Mouse (Mus musculus): ENCODE data around the gene Dhrs13. TPM values are rescaled to one million over a fixed set of nuclear protein-coding genes. Genes with fewer than 3 reads are reported as not detected.
"Not testable (repeated sequence)": the region's sequence is repeated elsewhere in the genome, so short reads cannot be mapped to it uniquely, and the experiment has no call there.

Gene Dhrs13
- polyA plus RNA-seq, 1 experiment from 2014 or later, result 18.8 TPM

- peaks cover 10% of the 10 kb centered on the region for H3K4me1 ChIP-seq (replicated peaks; ENCODE audit: control insufficient read depth, insufficient read depth, low read length)
- H3K27me3 ChIP-seq (ENCODE audit: control insufficient read depth, insufficient read depth, low read length), result no peaks in the 10 kb centered on the region
- H3K36me3 ChIP-seq (ENCODE audit: control insufficient read depth, insufficient read depth, low read length), result no peaks in the 10 kb centered on the region; the same call in 1 of the 2 replicates
- 82% methylated on average over 10 of the region's 10 CpGs for WGBS
- H3K27ac ChIP-seq (ENCODE audit: low read depth, low read length), result no peak overlapping the region
- no peak overlapping the region for H3K4me3 ChIP-seq (ENCODE audit: low read depth, low read length)
- no peak overlapping the region for H3K4me2 ChIP-seq (ENCODE audit: low read depth, low read length, severe bottlenecking)
- no peaks in the 10 kb centered on the region for H3K9me3 ChIP-seq (ENCODE audit: control insufficient read depth, low read length)
- no peak overlapping the region for H3K9ac ChIP-seq (ENCODE audit: low read length)
- DNase-seq (ENCODE audit: low spot score) (no peak), ATAC-seq (replicated peaks; ENCODE audit: low FRiP score) (no peak)
These were observed 4.7 kb downstream of the Dhrs13 start for GRCm38 (mm10) chr11:78036791-78037190.

GRCm38 (mm10) chr11:78037831-78038752 is 6.0 kb downstream of the Dhrs13 start, which contains the start of gene Flot2:
Gene Flot2 (plus strand): TSS chr11:78037931.
- 3% methylated on average over 53 of the region's 55 CpGs for WGBS
- DNase-seq (ENCODE audit: low spot score), result peak; percentile 88

GRCm38 (mm10) chr11:78040878-78041277 is 8.8 kb downstream of the Dhrs13 start:
- H3K36me3 ChIP-seq (ENCODE audit: control insufficient read depth, insufficient read depth, low read length), result no peaks in the 10 kb centered on the region; the same call in 1 of the 2 replicates
- 74% methylated on average over 2 of the region's 2 CpGs for WGBS

More at GRCm38 (mm10) chr11:78037831-78038752, 6.0 kb downstream of the Dhrs13 start, which contains the start of gene Flot2:
- H3K27me3 ChIP-seq (ENCODE audit: control insufficient read depth, insufficient read depth, low read length), result no peaks in the 10 kb centered on the region
- no peaks in the 10 kb centered on the region; the same call in 1 of the 2 replicates for H3K36me3 ChIP-seq (ENCODE audit: control insufficient read depth, insufficient read depth, low read length)
- ATAC-seq (replicated peaks; ENCODE audit: low FRiP score), result peak; percentile 92
- H3K27ac ChIP-seq (ENCODE audit: low read depth, low read length), result peak within 1 kb of the TSS; percentile 54; the same call in 1 of the 2 replicates
- peak within 1 kb of the TSS; percentile 82 for H3K4me3 ChIP-seq (ENCODE audit: low read depth, low read length)
- peaks cover 9% of the 10 kb centered on the region; the same call in 1 of the 2 replicates for H3K4me1 ChIP-seq (replicated peaks; ENCODE audit: control insufficient read depth, insufficient read depth, low read length)
- peak within 1 kb of the TSS; percentile 94 for H3K9ac ChIP-seq (ENCODE audit: low read length)
- peak within 1 kb of the TSS; percentile 81 for H3K4me2 ChIP-seq (ENCODE audit: low read depth, low read length, severe bottlenecking)
- no peaks in the 10 kb centered on the region for H3K9me3 ChIP-seq (ENCODE audit: control insufficient read depth, low read length)

GRCm38 (mm10) chr11:78042290-78042870 is 10.3 kb downstream of the Dhrs13 start:
- 93% methylated on average over 4 of the region's 4 CpGs for WGBS
- not testable (repeated sequence) for ATAC-seq (replicated peaks; ENCODE audit: low FRiP score); H3K27ac ChIP-seq (ENCODE audit: low read depth, low read length); H3K4me1 ChIP-seq (replicated peaks; ENCODE audit: control insufficient read depth, insufficient read depth, low read length); H3K4me3 ChIP-seq (ENCODE audit: low read depth, low read length); H3K27me3 ChIP-seq (ENCODE audit: control insufficient read depth, insufficient read depth, low read length); H3K9ac ChIP-seq (ENCODE audit: low read length); H3K4me2 ChIP-seq (ENCODE audit: low read depth, low read length, severe bottlenecking); DNase-seq (ENCODE audit: low spot score); H3K36me3 ChIP-seq (ENCODE audit: control insufficient read depth, insufficient read depth, low read length); H3K9me3 ChIP-seq (ENCODE audit: control insufficient read depth, low read length)

More at GRCm38 (mm10) chr11:78040878-78041277, 8.8 kb downstream of the Dhrs13 start:
- Histone ChIP-seq H3K9ac (ENCODE audit: low read length) (no peak overlapping the region), H3K4me1 (replicated peaks; ENCODE audit: control insufficient read depth, insufficient read depth, low read length) (peaks cover 9% of the 10 kb centered on the region; the same call in 1 of the 2 replicates), H3K4me3 (ENCODE audit: low read depth, low read length) (no peak overlapping the region), H3K27me3 (ENCODE audit: control insufficient read depth, insufficient read depth, low read length) (no peaks in the 10 kb centered on the region), H3K4me2 (ENCODE audit: low read depth, low read length, severe bottlenecking) (no peak overlapping the region), H3K27ac (ENCODE audit: low read depth, low read length) (no peak overlapping the region), H3K9me3 (ENCODE audit: control insufficient read depth, low read length) (no peaks in the 10 kb centered on the region)
- DNase-seq (ENCODE audit: low spot score) (no peak), ATAC-seq (replicated peaks; ENCODE audit: low FRiP score) (no peak)

- 91% methylated on average over 5 of the region's 5 CpGs for WGBS
- no peak for DNase-seq (ENCODE audit: low spot score)
- no peak overlapping the region for H3K27ac ChIP-seq (ENCODE audit: low read depth, low read length)
- H3K4me3 ChIP-seq (ENCODE audit: low read depth, low read length), result no peak overlapping the region
- H3K4me2 ChIP-seq (ENCODE audit: low read depth, low read length, severe bottlenecking), result no peak overlapping the region
- no peak overlapping the region for H3K9ac ChIP-seq (ENCODE audit: low read length)
- H3K4me1 ChIP-seq (replicated peaks; ENCODE audit: control insufficient read depth, insufficient read depth, low read length), result no peaks in the 10 kb centered on the region
- H3K36me3 ChIP-seq (ENCODE audit: control insufficient read depth, insufficient read depth, low read length), result no peaks in the 10 kb centered on the region; the same call in 1 of the 2 replicates
- ATAC-seq (replicated peaks; ENCODE audit: low FRiP score), result no peak
- H3K9me3 ChIP-seq (ENCODE audit: control insufficient read depth, low read length), result no peaks in the 10 kb centered on the region
- no peaks in the 10 kb centered on the region for H3K27me3 ChIP-seq (ENCODE audit: control insufficient read depth, insufficient read depth, low read length)
These were observed 12.7 kb downstream of the Dhrs13 start for GRCm38 (mm10) chr11:78044758-78045251.

GRCm38 (mm10) chr11:78048637-78049036 is 16.6 kb downstream of the Dhrs13 start:
- not testable (repeated sequence) for H3K4me3 ChIP-seq (ENCODE audit: low read depth, low read length); ATAC-seq (replicated peaks; ENCODE audit: low FRiP score); H3K9me3 ChIP-seq (ENCODE audit: control insufficient read depth, low read length); H3K9ac ChIP-seq (ENCODE audit: low read length); DNase-seq (ENCODE audit: low spot score); H3K27ac ChIP-seq (ENCODE audit: low read depth, low read length); H3K36me3 ChIP-seq (ENCODE audit: control insufficient read depth, insufficient read depth, low read length); H3K4me1 ChIP-seq (replicated peaks; ENCODE audit: control insufficient read depth, insufficient read depth, low read length); H3K4me2 ChIP-seq (ENCODE audit: low read depth, low read length, severe bottlenecking); H3K27me3 ChIP-seq (ENCODE audit: control insufficient read depth, insufficient read depth, low read length)
- 100% methylated on average over 2 of the region's 4 CpGs for WGBS

GRCm38 (mm10) chr11:78053078-78053477 is 21.0 kb downstream of the Dhrs13 start:
- no peak overlapping the region for H3K4me2 ChIP-seq (ENCODE audit: low read depth, low read length, severe bottlenecking)
- ATAC-seq (replicated peaks; ENCODE audit: low FRiP score) (no peak), DNase-seq (ENCODE audit: low spot score) (no peak)
- H3K36me3 ChIP-seq (ENCODE audit: control insufficient read depth, insufficient read depth, low read length), result peaks cover 4% of the 10 kb centered on the region; the same call in 1 of the 2 replicates
- no peaks in the 10 kb centered on the region for H3K9me3 ChIP-seq (ENCODE audit: control insufficient read depth, low read length)
- H3K27ac ChIP-seq (ENCODE audit: low read depth, low read length), result no peak overlapping the region
- no peak overlapping the region for H3K9ac ChIP-seq (ENCODE audit: low read length)
- no peak overlapping the region for H3K4me3 ChIP-seq (ENCODE audit: low read depth, low read length)
- H3K4me1 ChIP-seq (replicated peaks; ENCODE audit: control insufficient read depth, insufficient read depth, low read length), result no peaks in the 10 kb centered on the region
- no peaks in the 10 kb centered on the region for H3K27me3 ChIP-seq (ENCODE audit: control insufficient read depth, insufficient read depth, low read length)
- 94% methylated on average over 8 of the region's 8 CpGs for WGBS

GRCm38 (mm10) chr11:78056946-78057345 is 24.9 kb downstream of the Dhrs13 start:
- Histone ChIP-seq H3K9me3 (ENCODE audit: control insufficient read depth, low read length) (no peaks in the 10 kb centered on the region), H3K36me3 (ENCODE audit: control insufficient read depth, insufficient read depth, low read length) (peaks cover 9% of the 10 kb centered on the region; the same call in 1 of the 2 replicates), H3K4me2 (ENCODE audit: low read depth, low read length, severe bottlenecking) (no peak overlapping the region), H3K4me1 (replicated peaks; ENCODE audit: control insufficient read depth, insufficient read depth, low read length) (no peaks in the 10 kb centered on the region), H3K4me3 (ENCODE audit: low read depth, low read length) (no peak overlapping the region), H3K27ac (ENCODE audit: low read depth, low read length) (no peak overlapping the region), H3K27me3 (ENCODE audit: control insufficient read depth, insufficient read depth, low read length) (no peaks in the 10 kb centered on the region), H3K9ac (ENCODE audit: low read length) (no peak overlapping the region)
- 86% methylated on average over 8 of the region's 8 CpGs for WGBS
- DNase-seq (ENCODE audit: low spot score) (no peak), ATAC-seq (replicated peaks; ENCODE audit: low FRiP score) (no peak)

All from forebrain, embryonic 11.5 days (tissue).